Mouse (Mus musculus) megakaryocyte, embryonic 14.5 days (primary cell): ENCODE data around the gene Kctd11.

Experiments
- FLI1 ChIP-seq: IDR thresholded peaks from 2 replicates; pipeline ENCODE4 v1.6.1; 2012; ENCODE audit warnings: low read length, inconsistent platforms, mixed read lengths
- GATA1 ChIP-seq: IDR thresholded peaks from 3 replicates; pipeline ENCODE4 v1.6.1; 2012; ENCODE audit warnings: mixed read lengths, low read length, inconsistent platforms, borderline replicate concordance

GRCm38 (mm10) chr11:69867335-69867734, 13.9 kb downstream of the Kctd11 start:
- TF ChIP-seq GATA1: no peak
- TF ChIP-seq FLI1: no peak
